Mouse (Mus musculus) midbrain, embryonic 12.5 days (tissue): ENCODE results near the gene Sema4a. TPM values are rescaled to one million over a fixed set of nuclear protein-coding genes. Genes with fewer than 3 reads are reported as not detected.

ENCODE experiments used
- ATAC-seq: fragments of 200-750 bp; cut with Nextera tagmentation; 2 replicates; pipeline ENCODE4 v1.8.0; 2017; ENCODE audit warnings: low read depth, moderate TSS enrichment, moderate library complexity; ENCODE audit not compliant: low FRiP score
- H3K27ac ChIP-seq: fragments of 300-500 bp; sonication (generic); replicated peaks from 2 replicates; pipeline ENCODE4 v1.5.1; 2016; ENCODE audit warnings: mild to moderate bottlenecking
- H3K27me3 ChIP-seq: fragments of 300-500 bp; sonication (generic); 2 replicates; pipeline ENCODE4 v1.6.1; 2016; ENCODE audit warnings: mild to moderate bottlenecking
- H3K36me3 ChIP-seq: fragments of 300-500 bp; sonication (generic); 2 replicates; pipeline ENCODE4 v1.6.1; 2016
- H3K4me1 ChIP-seq: fragments of 300-500 bp; sonication (generic); 2 replicates; pipeline ENCODE4 v1.6.1; 2016
- H3K4me2 ChIP-seq: fragments of 300-500 bp; sonication (generic); replicated peaks from 2 replicates; pipeline ENCODE4 v1.6.1; 2016; ENCODE audit warnings: mild to moderate bottlenecking, moderate library complexity
- H3K4me3 ChIP-seq: fragments of 300-500 bp; sonication (generic); 2 replicates; pipeline ENCODE4 v1.5.1; 2016; ENCODE audit warnings: mild to moderate bottlenecking
- H3K9ac ChIP-seq: fragments of 300-500 bp; sonication (generic); replicated peaks from 2 replicates; pipeline ENCODE4 v1.6.1; 2016; ENCODE audit warnings: mild to moderate bottlenecking, moderate library complexity
- H3K9me3 ChIP-seq: fragments of 300-500 bp; sonication (generic); 2 replicates; pipeline ENCODE4 v1.6.1; 2016; ENCODE audit warnings: mild to moderate bottlenecking
- WGBS: fragments of 180-500 bp; shearing (Covaris S2); methylation state at CpG from one replicate; pipeline ENCODE4 v1.1.7; 2016; 5-methylcytosine and 5-hydroxymethylcytosine counted together
- polyA plus RNA-seq: library from polyadenylated mRNA; unstranded; fragments of >200 nt; fragmentation: Nextera tagmentation; extraction: Ambion mirVana; gene quantifications from 2 replicates; pipeline ENCODE4 v1.2.1, GENCODE M21; 2016

Gene Sema4a
- polyA plus RNA-seq, 1 experiment from 2014 or later: 20.3 TPM

DNA sequence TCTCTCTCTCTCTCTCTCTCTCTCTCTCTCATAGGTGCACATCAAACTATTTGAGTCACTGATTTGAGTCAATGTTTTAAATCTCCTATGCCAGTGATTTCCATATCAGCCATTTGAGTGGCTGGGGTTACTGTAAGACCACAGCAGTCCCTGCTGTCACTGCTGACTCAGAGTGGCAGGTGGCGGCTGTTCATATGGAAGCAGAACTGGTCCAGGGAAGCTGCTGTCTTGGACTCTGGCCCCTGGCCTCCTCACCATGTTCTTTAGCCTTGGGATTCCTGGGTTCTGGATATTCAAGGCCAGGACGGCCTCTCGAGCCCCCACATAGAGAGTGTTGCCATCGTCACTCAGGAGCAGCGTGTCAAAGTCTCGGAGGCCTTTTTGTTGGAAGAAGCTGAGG lies 8.3 kb downstream of the Sema4a start:
- ATAC-seq: no peak

DNA sequence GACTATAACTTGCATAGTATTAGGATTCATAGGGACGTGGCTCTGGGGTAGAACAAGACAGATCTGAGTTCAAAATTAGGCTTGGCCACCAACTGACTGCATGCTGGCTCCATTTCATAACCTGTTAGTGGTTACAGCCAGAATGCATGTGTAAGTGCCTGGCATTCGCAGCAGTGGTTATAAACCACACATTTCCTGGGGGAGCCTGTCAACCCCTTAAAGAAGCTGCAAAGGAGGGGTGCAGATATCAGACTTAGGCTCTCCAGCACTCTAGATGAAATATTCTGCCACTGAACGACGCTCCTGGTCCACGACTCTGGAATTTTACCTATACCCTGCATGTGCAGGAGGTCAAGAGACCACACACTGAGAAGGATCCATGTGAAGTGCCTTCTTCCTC lies 8.7 kb downstream of the Sema4a start:
- 79% methylated on average over 5 of the region's 5 CpGs for WGBS

More for the DNA sequence above, 8.3 kb downstream of the Sema4a start:
- Histone ChIP-seq H3K9me3 (no peaks in the 10 kb centered on the region), H3K36me3 (peaks cover 28% of the 10 kb centered on the region), H3K27ac (no peak overlapping the region), H3K4me3 (no peak overlapping the region), H3K4me2 (no peak overlapping the region), H3K27me3 (peaks cover 23% of the 10 kb centered on the region; the same call in 1 of the 2 replicates), H3K9ac (no peak overlapping the region), H3K4me1 (peaks cover 22% of the 10 kb centered on the region)
- WGBS: 76% methylated on average over 6 of the region's 6 CpGs

DNA sequence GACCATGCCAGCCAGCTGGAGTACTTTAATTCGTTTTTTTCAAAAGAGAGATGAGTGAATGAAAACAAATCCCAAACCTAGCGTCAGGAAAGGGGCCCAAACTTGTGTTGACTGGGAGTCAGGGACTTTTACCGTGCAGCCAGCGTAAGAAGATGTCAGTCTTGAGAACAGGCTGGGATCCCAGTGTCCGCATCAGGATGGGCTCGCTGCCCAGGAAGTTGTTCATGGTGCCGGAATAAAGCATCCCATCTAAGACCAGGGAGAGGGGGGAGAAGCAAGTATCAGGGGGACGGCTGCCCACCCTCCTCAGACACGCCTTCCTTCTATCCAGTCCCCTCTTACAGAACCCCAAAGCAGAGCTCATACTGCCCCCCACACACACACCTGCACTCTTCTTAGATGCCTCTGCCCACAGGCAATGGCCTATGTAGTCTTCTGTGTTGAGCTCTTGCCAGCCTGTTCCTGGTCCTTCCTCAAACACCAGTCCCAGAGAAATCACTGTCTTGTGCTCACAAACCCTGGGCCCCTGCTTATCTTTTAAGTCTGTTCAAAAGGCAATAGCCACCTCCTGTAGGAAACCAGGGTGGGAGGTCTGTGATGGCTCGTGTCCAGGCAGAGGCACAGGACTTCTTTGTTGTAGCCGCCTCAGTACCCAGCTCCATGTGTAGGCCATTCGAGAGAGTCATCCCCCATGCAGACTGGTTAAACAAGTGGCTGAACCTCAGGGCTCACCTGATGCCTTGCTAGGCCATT lies 10.4 kb downstream of the Sema4a start:
- Histone ChIP-seq H3K27me3 (peaks cover 28% of the 10 kb centered on the region), H3K4me2 (peak overlapping the region; percentile 43; the same call in 1 of the 2 replicates), H3K9me3 (no peaks in the 10 kb centered on the region), H3K9ac (no peak overlapping the region), H3K36me3 (peaks cover 33% of the 10 kb centered on the region), H3K27ac (no peak overlapping the region), H3K4me3 (no peak overlapping the region), H3K4me1 (peaks cover 16% of the 10 kb centered on the region)
- ATAC-seq: no peak
- WGBS: 79% methylated on average over 12 of the region's 12 CpGs

More for the DNA sequence above, 8.7 kb downstream of the Sema4a start:
- peaks cover 17% of the 10 kb centered on the region for H3K4me1 ChIP-seq
- no peak for ATAC-seq
- peaks cover 23% of the 10 kb centered on the region; the same call in 1 of the 2 replicates for H3K27me3 ChIP-seq
- no peaks in the 10 kb centered on the region for H3K9me3 ChIP-seq
- no peak overlapping the region for H3K4me3 ChIP-seq
- H3K27ac ChIP-seq: no peak overlapping the region
- no peak overlapping the region for H3K9ac ChIP-seq
- peaks cover 31% of the 10 kb centered on the region for H3K36me3 ChIP-seq
- H3K4me2 ChIP-seq: no peak overlapping the region

DNA sequence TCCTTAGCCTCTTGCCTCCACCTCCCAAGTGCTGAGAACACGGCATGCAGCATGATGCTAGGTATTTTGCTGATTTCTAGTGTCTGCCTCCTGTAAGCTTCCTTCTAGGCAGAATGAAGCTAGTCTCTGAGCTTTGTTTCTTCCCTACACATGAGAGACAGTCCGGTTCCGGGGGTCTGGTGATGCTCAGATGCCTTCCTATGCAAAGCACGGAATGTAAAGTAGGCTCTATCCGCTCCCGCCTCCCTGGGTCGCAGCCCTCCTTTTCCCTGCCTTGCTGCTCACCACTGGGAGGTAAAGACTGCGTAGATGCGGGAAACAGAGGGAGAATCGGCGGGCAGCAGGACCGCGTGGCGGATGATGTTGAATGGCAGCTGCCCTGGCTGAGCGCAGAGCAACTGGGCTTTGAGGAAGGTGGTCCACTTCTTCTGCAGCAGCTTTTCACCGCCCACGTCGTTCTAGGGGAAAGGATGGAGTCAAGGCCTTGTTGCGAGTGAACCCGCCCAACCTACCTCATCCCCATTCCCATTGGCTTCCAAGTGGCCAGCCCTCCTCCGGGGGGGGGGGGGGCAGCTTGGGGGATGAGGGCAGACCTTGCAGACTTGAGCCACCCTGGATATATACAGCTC lies 11.5 kb downstream of the Sema4a start:
- no peaks in the 10 kb centered on the region for H3K9me3 ChIP-seq
- ATAC-seq: peak; percentile 74

DNA sequence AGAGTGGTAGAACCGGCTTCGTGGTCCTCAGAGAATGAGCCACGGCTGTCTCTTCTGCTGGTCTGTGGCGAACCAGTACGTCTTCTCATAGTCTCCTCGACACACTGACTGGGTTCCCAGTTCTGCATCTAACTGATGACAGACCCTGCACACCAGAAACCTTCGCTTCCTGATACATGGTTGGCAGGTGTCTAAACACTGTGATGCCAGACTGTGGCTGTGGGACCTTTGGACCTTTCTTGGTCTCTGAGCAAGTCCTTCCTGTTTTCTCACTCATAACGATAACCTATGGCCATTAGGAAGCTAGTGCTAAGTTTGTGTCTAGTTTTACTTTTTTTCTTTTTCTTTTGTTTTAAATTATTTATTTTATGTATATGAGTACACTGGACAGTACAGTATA lies 12.5 kb downstream of the Sema4a start:
- Histone ChIP-seq H3K9ac (no peak overlapping the region), H3K4me1 (peaks cover 16% of the 10 kb centered on the region), H3K4me3 (no peak overlapping the region), H3K27me3 (peaks cover 25% of the 10 kb centered on the region), H3K36me3 (peaks cover 32% of the 10 kb centered on the region), H3K4me2 (no peak overlapping the region), H3K27ac (no peak overlapping the region), H3K9me3 (no peaks in the 10 kb centered on the region)
- no peak for ATAC-seq
- 98% methylated on average over 8 of the region's 8 CpGs for WGBS

More for the DNA sequence above, 11.5 kb downstream of the Sema4a start:
- no peak overlapping the region for H3K27ac ChIP-seq
- H3K9ac ChIP-seq: peak overlapping the region; percentile 24; the same call in 1 of the 2 replicates
- H3K4me3 ChIP-seq: peak overlapping the region; percentile 17
- peaks cover 28% of the 10 kb centered on the region for H3K27me3 ChIP-seq
- peaks cover 33% of the 10 kb centered on the region for H3K36me3 ChIP-seq
- H3K4me2 ChIP-seq: peak overlapping the region; percentile 43
- 3% methylated on average over 21 of the region's 21 CpGs for WGBS
- H3K4me1 ChIP-seq: peaks cover 16% of the 10 kb centered on the region

DNA sequence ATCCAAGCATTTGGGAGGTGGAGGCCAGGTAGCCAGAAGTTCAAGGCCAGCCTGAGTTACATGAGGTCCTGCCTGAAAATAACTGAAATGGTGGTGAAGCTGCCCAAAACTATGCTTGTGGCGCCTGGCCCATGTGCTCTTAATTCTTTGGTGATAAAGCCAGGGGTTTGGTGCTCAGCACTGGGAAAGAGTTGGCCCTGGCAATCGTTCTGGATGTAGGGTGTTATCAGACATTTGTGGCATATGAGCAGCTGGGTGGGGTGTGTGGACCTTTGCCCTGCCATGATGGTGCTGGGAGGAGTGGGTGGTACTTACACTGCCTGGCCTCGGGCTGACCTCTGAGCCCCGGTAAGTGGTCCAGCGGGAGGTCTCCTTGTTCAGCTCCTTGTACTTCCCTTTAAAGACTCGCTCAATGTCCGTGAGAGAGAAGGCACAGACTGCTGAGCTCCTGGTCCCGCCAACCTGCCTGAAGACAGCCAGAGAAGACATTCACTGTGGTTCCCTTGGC lies 13.3 kb downstream of the Sema4a start:
- no peak for ATAC-seq
- Histone ChIP-seq H3K27ac (no peak overlapping the region), H3K4me1 (peaks cover 16% of the 10 kb centered on the region), H3K9me3 (no peaks in the 10 kb centered on the region), H3K36me3 (peaks cover 29% of the 10 kb centered on the region), H3K4me2 (no peak overlapping the region), H3K27me3 (peaks cover 20% of the 10 kb centered on the region), H3K4me3 (no peak overlapping the region), H3K9ac (no peak overlapping the region)
- WGBS: 76% methylated on average over 8 of the region's 8 CpGs

DNA sequence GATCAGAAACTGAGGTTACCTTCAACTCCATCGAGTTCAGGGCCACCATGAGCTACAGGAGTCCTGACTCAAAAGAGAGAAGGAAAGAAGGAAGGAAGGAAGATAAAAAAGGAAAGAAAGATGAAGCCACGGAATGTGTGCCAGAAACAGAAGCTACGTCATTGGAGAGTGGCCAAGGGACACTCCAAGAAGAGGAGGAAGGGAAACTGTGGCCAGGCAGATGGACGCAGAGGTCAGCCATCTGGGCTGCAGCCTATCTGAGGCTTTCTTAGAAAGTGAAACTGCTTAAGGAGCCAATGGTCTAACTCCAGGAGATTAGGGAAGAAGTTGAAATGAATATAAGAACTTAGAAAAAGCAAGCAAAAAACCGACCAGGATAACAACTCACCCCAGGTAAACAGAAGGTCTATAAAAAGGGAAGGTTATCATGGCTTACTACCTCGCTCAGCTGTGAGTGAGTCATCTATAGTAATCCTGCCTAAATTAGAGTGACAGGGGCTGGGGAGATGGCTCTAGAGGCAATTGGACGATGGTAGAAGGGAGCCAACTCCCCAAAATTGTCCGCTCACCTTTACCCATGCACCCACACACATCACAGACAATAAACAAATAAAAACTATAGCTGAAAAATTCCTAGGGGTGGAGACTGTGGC lies 14.4 kb downstream of the Sema4a start:
- no peak overlapping the region for H3K4me2 ChIP-seq
- peaks cover 24% of the 10 kb centered on the region; the same call in 1 of the 2 replicates for H3K36me3 ChIP-seq
- no peak overlapping the region for H3K27ac ChIP-seq

DNA sequence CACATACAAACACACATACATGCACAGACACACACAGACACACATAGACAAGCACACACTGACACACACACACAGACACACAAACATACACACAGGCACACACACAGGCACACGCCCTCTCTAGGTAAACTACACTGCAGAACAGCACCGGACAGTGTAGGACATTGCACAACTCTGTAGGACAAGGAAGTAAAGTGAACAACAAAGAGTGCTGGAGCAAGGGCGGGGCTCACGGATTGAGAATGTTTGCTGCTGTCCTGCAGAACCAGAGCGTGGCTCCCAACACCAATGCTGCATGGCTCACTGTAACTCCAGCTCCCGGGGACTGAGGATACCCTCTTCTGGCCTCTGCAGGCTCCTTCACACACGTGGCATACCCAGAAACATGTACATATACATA lies 18.1 kb downstream of the Sema4a start:
- H3K4me1 ChIP-seq: peaks cover 10% of the 10 kb centered on the region
- H3K4me3 ChIP-seq: no peak overlapping the region
- no peak overlapping the region for H3K27ac ChIP-seq
- H3K27me3 ChIP-seq: peaks cover 32% of the 10 kb centered on the region
- no peak overlapping the region for H3K4me2 ChIP-seq
- peaks cover 18% of the 10 kb centered on the region; the same call in 1 of the 2 replicates for H3K36me3 ChIP-seq
- 77% methylated on average over 7 of the region's 7 CpGs for WGBS
- H3K9ac ChIP-seq: no peak overlapping the region
- no peak for ATAC-seq
- no peaks in the 10 kb centered on the region for H3K9me3 ChIP-seq

More for the DNA sequence above, 14.4 kb downstream of the Sema4a start:
- H3K27me3 ChIP-seq: peaks cover 16% of the 10 kb centered on the region
- no peak for ATAC-seq
- no peak overlapping the region for H3K4me3 ChIP-seq
- H3K4me1 ChIP-seq: peaks cover 16% of the 10 kb centered on the region
- H3K9ac ChIP-seq: no peak overlapping the region
- H3K9me3 ChIP-seq: no peaks in the 10 kb centered on the region
- WGBS: 82% methylated on average over 8 of the region's 8 CpGs

DNA sequence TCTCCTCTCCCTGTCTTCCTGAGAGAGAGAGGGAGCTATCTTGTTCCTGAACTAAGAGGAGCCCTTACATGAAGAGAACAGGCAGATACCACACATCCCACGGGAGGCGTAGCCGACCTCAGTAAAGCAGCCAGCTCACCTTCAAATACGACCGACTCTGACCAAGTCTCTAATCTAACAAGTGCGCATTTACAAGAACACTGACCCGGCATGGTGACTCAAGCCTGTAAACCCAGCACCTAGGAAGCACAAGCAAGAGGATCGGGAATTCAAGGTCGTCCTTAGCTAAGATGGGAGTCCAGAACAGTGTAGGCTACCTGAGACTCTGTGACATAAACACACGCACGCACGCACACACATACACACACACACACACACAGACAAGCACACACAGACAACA lies 18.5 kb downstream of the Sema4a start:
- 89% methylated on average over 12 of the region's 12 CpGs for WGBS
- H3K36me3 ChIP-seq: peaks cover 20% of the 10 kb centered on the region; the same call in 1 of the 2 replicates
- no peak overlapping the region for H3K4me2 ChIP-seq
- H3K9ac ChIP-seq: no peak overlapping the region
- no peak overlapping the region for H3K4me3 ChIP-seq
- no peak overlapping the region for H3K27ac ChIP-seq
- ATAC-seq: no peak
- H3K9me3 ChIP-seq: no peaks in the 10 kb centered on the region
- H3K4me1 ChIP-seq: peaks cover 12% of the 10 kb centered on the region
- peaks cover 32% of the 10 kb centered on the region for H3K27me3 ChIP-seq

DNA sequence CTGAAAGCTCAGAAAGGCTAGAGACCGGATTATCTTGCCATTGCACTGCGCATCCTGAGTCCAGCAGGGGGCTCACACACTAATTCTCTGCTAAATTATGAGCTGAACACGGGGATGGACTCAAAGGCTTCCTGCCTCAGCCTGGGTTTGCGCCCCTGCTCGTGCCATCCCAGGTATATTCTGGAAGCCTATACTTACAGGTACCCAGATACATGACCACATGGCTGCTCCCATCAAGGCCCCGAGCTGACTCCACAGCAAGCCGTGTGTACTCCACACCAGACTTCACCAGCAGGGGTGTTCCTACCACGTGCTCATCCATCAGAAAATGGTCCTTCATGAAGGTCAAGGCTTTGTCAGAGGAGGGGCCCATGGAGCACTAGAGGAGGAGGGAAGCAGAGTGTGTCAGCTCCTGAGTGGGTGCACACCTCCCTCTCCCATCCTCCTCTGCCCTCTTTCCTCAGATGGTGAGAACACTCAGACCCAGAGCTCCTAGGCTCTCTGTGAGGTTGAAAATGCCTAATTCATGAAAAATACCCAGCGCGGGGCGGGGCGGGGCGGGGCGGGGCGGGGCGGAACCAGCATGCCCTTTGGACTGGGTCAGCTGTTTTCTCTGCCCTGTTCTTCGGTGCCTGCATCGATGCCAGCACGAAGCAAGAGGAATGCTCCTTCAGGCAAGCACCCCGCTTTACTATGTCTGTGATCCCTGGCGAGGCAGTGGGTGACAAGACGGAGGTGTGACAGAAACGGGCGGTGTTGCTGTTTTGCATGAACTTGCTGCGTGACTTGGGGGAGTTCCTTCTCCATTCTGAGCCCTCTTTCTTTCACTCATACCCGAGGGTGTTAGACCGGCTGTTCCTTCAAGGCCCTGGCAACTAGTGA lies 20.2 kb downstream of the Sema4a start:
- peaks cover 28% of the 10 kb centered on the region for H3K27me3 ChIP-seq
- 25% methylated on average over 27 of the region's 27 CpGs for WGBS
- 0 out of 2 replicates have a peak overlapping the region, but pooled peaks have one; percentile 25 for H3K9ac ChIP-seq
- H3K4me3 ChIP-seq: no peak overlapping the region
- H3K4me2 ChIP-seq: peak overlapping the region; percentile 19; the same call in 1 of the 2 replicates
- ATAC-seq: no peak
- 0 out of 2 replicates have a peak overlapping the region, but pooled peaks have one; percentile 1 for H3K27ac ChIP-seq
- H3K36me3 ChIP-seq: peaks cover 24% of the 10 kb centered on the region; the same call in 1 of the 2 replicates
- peaks cover 23% of the 10 kb centered on the region for H3K4me1 ChIP-seq
- H3K9me3 ChIP-seq: no peaks in the 10 kb centered on the region

DNA sequence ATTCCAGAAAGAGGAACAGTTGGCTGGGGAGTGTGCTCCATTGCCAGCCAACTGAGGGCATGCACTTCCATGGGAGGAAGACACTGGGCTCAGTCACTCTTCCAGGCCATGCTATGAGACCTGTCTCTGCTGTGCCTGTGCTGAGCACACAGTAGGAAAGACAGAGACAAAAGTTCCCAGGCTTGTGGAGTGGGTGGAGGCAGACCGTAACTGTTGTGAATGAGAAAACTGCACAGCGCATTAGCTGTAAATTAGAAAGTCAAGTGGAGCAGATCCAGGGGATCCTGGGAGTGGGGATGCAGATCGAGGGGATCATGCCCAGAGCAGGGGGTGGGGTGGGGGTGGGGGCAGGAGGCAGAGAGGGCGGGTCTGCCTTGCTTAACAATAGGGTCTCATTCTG lies 21.4 kb downstream of the Sema4a start:
- Histone ChIP-seq H3K4me3 (no peak overlapping the region), H3K4me2 (no peak overlapping the region), H3K27ac (no peak overlapping the region), H3K9me3 (no peaks in the 10 kb centered on the region), H3K4me1 (peaks cover 23% of the 10 kb centered on the region), H3K27me3 (peaks cover 28% of the 10 kb centered on the region; the same call in 1 of the 2 replicates), H3K9ac (no peak overlapping the region), H3K36me3 (peaks cover 24% of the 10 kb centered on the region; the same call in 1 of the 2 replicates)
- no peak for ATAC-seq
- whole genome bisulfite sequencing: 48% methylated on average over 4 of the region's 4 CpGs
